Mouse (Mus musculus): ENCODE data around the gene Vav2. TPM values are rescaled to one million over a fixed set of nuclear protein-coding genes. Genes with fewer than 3 reads are reported as not detected.

Gene Vav2
- polyA plus RNA-seq (2014; fragmentation: Nextera tagmentation; extraction: Ambion mirVana): 15.0 and 17.3 TPM in 2 replicates

DNA sequence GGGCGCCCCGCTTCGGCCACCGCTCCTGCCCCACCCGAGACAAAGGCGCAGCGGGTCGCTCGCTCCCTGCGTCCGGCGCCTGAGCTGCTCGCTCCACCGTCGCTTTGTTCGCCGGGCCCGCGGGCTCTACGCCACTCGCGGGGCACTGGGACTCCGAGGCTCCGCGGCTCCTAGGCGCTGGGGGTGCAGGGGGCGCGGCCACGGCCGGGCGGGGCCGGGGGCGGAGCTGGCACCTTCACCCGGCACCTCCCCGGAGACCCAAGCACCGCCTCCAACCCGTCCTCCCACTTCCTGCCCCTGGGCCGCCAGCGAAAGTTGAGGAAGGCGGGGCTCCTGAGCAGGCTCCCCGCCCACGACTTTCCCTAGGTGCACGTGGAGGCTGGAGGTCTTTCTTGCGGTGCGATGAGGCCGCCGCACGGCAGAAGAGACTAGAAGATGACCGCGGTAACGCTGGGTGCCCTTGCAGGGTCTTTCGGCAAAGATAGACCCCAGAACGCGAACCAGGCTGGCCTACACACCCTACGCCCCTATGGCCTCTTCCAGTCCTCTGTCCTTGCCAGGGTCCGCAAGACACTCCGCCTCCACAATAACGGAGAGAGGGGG is at the start of gene Vav2:
Gene Vav2, minus strand, starts transcription at position 179 of the 603 bp plus-strand sequence.
- under 1% methylated on average over 56 of the region's 58 CpGs for WGBS
- Histone ChIP-seq H3K27ac (ENCODE audit: low read depth, low read length) (peak within 1 kb of the TSS; percentile 91), H3K4me2 (ENCODE audit: low read depth) (peak within 1 kb of the TSS; percentile 97), H3K36me3 (ENCODE audit: control insufficient read depth, insufficient read depth, low read length) (no peaks in the 10 kb centered on the region), H3K27me3 (ENCODE audit: control insufficient read depth, insufficient read depth, low read length) (no peaks in the 10 kb centered on the region), H3K9ac (ENCODE audit: low read length) (peak within 1 kb of the TSS; percentile 96), H3K4me1 (ENCODE audit: control insufficient read depth, insufficient read depth, low read length) (peaks cover 22% of the 10 kb centered on the region), H3K9me3 (ENCODE audit: control insufficient read depth, low read length) (no peaks in the 10 kb centered on the region), H3K4me3 (ENCODE audit: low read depth, low read length) (peak within 1 kb of the TSS; percentile 94)
- peak; percentile 96 for DNase-seq (ENCODE audit: low spot score)
- peak; percentile 91 for ATAC-seq (ENCODE audit: insufficient read depth, low FRiP score, low TSS enrichment)

DNA sequence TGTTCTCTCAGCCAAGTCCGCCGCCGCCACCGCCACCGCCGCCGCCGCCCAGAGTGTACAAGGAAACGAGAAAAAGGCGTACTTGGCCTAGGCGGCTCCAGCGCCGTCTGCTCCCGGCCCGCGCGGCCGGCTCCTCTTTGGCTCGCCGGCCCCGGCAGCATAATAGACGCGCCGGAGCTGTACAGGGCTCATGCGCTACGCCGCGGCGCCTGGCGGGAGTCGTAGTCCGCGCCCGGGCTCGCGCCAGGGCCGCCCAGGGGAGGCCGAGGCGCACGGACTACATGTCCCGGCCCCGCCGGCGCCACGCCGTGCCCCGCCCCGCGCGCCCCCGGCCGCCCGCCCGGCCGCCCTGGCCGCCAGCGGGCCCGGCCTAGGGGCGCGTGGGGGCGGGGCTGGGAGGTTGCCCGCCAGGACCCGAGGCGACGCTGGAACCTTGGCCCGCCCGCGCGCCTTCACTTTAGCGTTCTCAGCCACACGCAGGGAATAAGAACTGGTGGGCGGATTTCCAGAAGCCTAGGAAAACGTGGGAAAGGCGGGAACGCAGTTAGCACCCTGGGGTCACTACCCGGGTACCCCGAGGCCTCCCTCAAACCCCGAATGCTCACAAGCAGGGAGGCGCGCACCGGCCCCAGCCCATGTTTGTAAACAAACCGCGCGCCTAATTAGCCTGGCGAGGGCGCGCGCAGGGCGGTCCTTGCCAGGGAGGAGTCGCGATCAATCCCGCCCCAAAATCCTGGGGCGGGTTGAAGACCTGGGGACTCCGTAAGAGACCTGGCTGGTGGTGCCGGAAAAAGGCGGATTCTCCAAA is 48.9 kb upstream of the Vav2 start:
- H3K4me1 ChIP-seq (ENCODE audit: control insufficient read depth, insufficient read depth, low read length): peaks cover 26% of the 10 kb centered on the region

DNA sequence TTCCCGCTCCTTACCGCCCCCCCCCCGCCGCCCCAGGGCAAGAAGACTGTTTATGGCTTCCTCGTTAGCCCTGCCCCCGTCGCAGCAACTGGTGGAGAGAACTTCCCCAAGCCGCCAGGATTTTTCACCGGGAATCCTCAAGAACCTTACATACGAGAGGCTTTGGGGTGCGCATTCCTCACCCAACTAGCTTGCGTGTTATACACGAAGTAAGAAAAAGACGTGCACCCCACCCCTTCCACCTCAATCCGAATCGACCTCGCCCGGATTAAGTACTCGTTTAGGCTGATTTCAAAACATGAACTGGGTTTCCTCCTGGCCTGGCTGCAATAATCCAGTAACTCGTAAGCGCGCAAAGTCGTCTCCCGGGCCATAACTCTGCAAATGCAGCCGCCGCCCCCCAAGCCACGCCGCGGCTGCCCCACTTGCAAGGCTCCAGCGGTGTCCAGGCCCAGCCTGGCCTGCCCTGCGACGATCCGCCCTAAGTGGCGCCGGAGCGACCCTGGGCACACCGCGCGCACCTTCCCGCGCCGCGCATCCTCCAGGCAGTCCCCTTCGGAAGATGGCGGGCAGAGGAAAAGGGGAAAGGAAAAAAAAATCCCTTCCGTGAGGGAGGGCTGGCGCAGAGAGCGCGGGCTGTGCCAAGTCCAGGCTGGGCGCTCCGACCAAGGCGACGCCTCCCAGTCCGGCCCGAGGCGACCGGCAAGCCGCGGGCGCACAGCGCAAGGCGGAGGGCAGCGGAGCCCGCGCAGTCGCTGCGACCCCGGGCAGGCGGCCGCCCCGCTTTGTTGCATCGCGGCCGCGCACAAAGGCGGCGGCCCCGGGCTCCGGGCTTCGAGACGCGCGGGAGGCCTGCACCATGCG is 48.0 kb upstream of the Vav2 start:
- Histone ChIP-seq H3K4me2 (ENCODE audit: low read depth) (peak overlapping the region; percentile 70), H3K9me3 (ENCODE audit: control insufficient read depth, low read length) (no peaks in the 10 kb centered on the region), H3K9ac (ENCODE audit: low read length) (peak overlapping the region; percentile 98), H3K27ac (ENCODE audit: low read depth, low read length) (peak overlapping the region; percentile 95), H3K4me3 (ENCODE audit: low read depth, low read length) (peak overlapping the region; percentile 98), H3K36me3 (ENCODE audit: control insufficient read depth, insufficient read depth, low read length) (no peaks in the 10 kb centered on the region; the same call in 1 of the 2 replicates), H3K4me1 (ENCODE audit: control insufficient read depth, insufficient read depth, low read length) (peaks cover 26% of the 10 kb centered on the region), H3K27me3 (ENCODE audit: control insufficient read depth, insufficient read depth, low read length) (no peaks in the 10 kb centered on the region)
- ATAC-seq (ENCODE audit: insufficient read depth, low FRiP score, low TSS enrichment) (peak; percentile 33), DNase-seq (ENCODE audit: low spot score) (peak; percentile 52)
- WGBS: under 1% methylated on average over 73 of the region's 84 CpGs

More for the DNA sequence above, 48.9 kb upstream of the Vav2 start:
- Histone ChIP-seq H3K9ac (ENCODE audit: low read length) (peak overlapping the region; percentile 98), H3K27ac (ENCODE audit: low read depth, low read length) (peak overlapping the region; percentile 95), H3K4me2 (ENCODE audit: low read depth) (peak overlapping the region; percentile 70), H3K9me3 (ENCODE audit: control insufficient read depth, low read length) (no peaks in the 10 kb centered on the region), H3K36me3 (ENCODE audit: control insufficient read depth, insufficient read depth, low read length) (no peaks in the 10 kb centered on the region; the same call in 1 of the 2 replicates), H3K4me3 (ENCODE audit: low read depth, low read length) (peak overlapping the region; percentile 98), H3K27me3 (ENCODE audit: control insufficient read depth, insufficient read depth, low read length) (no peaks in the 10 kb centered on the region)
- DNase-seq (ENCODE audit: low spot score) (peak; percentile 96), ATAC-seq (ENCODE audit: insufficient read depth, low FRiP score, low TSS enrichment) (peak; percentile 98)
- under 1% methylated on average over 80 of the region's 96 CpGs for WGBS

DNA sequence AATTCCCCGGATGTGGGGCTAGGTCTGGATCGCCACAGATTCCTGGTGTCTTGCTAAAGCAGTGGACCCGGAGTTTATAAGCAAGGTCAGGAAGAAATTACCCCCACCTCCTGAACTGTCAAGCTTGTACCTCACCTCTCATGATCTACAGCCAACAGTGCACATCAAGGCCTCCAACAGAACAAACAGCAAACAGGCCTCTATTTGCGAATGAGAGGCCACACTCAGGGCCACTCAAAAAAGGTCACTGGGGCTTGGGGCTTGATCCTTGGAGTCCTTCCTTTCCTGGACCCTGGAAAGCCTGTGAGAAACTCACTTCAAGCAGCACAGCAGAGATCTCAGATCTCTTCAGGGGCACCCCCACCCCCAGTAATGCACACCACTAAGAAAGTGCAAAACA is 47.1 kb upstream of the Vav2 start:
- peaks cover 26% of the 10 kb centered on the region for H3K4me1 ChIP-seq (ENCODE audit: control insufficient read depth, insufficient read depth, low read length)
- DNase-seq (ENCODE audit: low spot score): no peak
- WGBS: 43% methylated on average over 4 of the region's 4 CpGs
- peak overlapping the region; percentile 98 for H3K4me3 ChIP-seq (ENCODE audit: low read depth, low read length)
- no peak for ATAC-seq (ENCODE audit: insufficient read depth, low FRiP score, low TSS enrichment)
- peak overlapping the region; percentile 98 for H3K9ac ChIP-seq (ENCODE audit: low read length)
- peaks cover 2% of the 10 kb centered on the region for H3K36me3 ChIP-seq (ENCODE audit: control insufficient read depth, insufficient read depth, low read length)
- no peak overlapping the region for H3K27ac ChIP-seq (ENCODE audit: low read depth, low read length)
- H3K9me3 ChIP-seq (ENCODE audit: control insufficient read depth, low read length): no peaks in the 10 kb centered on the region
- peak overlapping the region; percentile 70 for H3K4me2 ChIP-seq (ENCODE audit: low read depth)
- no peaks in the 10 kb centered on the region for H3K27me3 ChIP-seq (ENCODE audit: control insufficient read depth, insufficient read depth, low read length)

DNA sequence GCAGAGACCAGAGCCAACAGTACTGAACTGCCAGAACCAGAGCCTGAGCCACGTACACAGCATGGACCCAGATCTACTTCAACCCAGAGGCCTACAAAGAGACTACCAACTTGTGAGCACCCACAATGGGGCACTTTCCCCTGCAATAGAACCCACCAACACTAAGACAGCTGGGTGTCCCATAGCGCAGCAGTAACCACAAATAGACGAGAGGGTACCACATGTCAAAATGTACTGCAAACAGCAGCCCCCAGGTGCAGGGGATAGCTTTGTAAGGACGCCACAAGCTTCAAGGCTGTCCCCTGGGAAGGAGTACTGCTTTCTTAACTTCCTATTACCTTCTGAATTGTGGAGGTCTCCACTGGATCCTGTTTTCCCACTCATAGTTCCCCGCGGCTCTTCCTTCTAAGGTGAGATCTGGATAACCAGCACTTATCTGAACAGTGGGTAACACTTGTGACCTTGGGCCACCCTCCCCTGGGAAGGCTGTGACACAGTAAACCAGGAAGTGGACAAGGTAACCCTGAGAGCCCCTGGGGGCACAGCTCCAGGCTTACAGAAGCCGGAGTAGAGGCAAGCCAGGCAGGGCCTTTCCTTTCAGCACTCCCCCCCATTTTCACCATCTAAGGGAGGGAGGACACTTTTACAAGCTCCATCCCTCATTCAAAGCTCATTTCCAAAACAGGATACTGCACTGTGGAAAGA is 46.4 kb upstream of the Vav2 start:
- peak overlapping the region; percentile 98 for H3K9ac ChIP-seq (ENCODE audit: low read length)
- H3K9me3 ChIP-seq (ENCODE audit: control insufficient read depth, low read length): no peaks in the 10 kb centered on the region
- H3K4me3 ChIP-seq (ENCODE audit: low read depth, low read length): peak overlapping the region; percentile 98
- ATAC-seq (ENCODE audit: insufficient read depth, low FRiP score, low TSS enrichment) (no peak), DNase-seq (ENCODE audit: low spot score) (no peak)
- H3K27ac ChIP-seq (ENCODE audit: low read depth, low read length): no peak overlapping the region
- 75% methylated on average over 7 of the region's 7 CpGs for WGBS
- H3K4me1 ChIP-seq (ENCODE audit: control insufficient read depth, insufficient read depth, low read length): peaks cover 26% of the 10 kb centered on the region
- peaks cover 2% of the 10 kb centered on the region for H3K36me3 ChIP-seq (ENCODE audit: control insufficient read depth, insufficient read depth, low read length)
- no peaks in the 10 kb centered on the region for H3K27me3 ChIP-seq (ENCODE audit: control insufficient read depth, insufficient read depth, low read length)
- peak overlapping the region; percentile 70 for H3K4me2 ChIP-seq (ENCODE audit: low read depth)

DNA sequence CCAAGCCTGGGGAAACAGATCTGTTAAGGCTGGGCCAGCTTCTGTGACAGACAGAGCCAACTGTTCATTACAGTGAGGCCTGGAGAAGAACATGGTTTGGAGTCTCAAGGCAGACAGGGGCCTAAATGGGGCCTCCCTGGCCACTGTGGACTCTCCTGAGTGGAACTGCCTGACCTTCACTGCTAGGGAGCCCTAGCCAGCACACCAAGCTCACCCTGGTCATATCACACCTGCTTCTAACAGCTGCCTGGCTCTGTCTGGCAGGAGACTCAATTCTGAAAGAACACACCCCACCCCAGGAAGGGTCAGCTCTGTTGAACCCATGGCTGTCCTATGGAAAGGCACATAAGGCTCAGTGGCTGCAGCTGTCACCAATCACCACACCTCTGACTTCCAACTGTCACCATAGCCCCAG is 44.3 kb upstream of the Vav2 start:
- ATAC-seq (ENCODE audit: insufficient read depth, low FRiP score, low TSS enrichment): no peak
- Histone ChIP-seq H3K36me3 (ENCODE audit: control insufficient read depth, insufficient read depth, low read length) (peaks cover 4% of the 10 kb centered on the region), H3K4me3 (ENCODE audit: low read depth, low read length) (no peak overlapping the region), H3K9ac (ENCODE audit: low read length) (no peak overlapping the region), H3K4me2 (ENCODE audit: low read depth) (no peak overlapping the region), H3K9me3 (ENCODE audit: control insufficient read depth, low read length) (no peaks in the 10 kb centered on the region), H3K27me3 (ENCODE audit: control insufficient read depth, insufficient read depth, low read length) (no peaks in the 10 kb centered on the region), H3K4me1 (ENCODE audit: control insufficient read depth, insufficient read depth, low read length) (peaks cover 26% of the 10 kb centered on the region), H3K27ac (ENCODE audit: low read depth, low read length) (no peak overlapping the region)
- no peak for DNase-seq (ENCODE audit: low spot score)

DNA sequence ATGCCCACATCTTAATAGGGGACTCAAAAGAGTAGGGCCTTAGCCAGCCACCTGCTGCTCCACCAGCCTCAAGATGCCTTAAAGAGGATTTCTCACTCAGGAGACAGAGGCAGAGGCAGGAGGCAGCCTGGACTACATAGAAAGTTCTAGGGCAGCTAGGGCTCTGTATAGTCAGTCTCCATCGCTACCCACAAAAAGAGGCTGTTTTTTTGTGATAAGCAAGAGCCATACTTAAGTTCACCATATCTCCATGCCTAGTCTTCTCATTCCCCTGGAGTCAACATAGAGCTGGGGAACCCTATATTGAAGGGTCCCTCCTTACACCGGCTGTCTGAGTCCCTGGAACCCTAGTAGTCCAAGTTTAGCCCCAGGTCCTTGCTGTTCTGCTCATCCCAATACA is 43.7 kb upstream of the Vav2 start:
- Histone ChIP-seq H3K27ac (ENCODE audit: low read depth, low read length) (no peak overlapping the region), H3K4me3 (ENCODE audit: low read depth, low read length) (no peak overlapping the region), H3K4me1 (ENCODE audit: control insufficient read depth, insufficient read depth, low read length) (peaks cover 26% of the 10 kb centered on the region), H3K9me3 (ENCODE audit: control insufficient read depth, low read length) (no peaks in the 10 kb centered on the region), H3K27me3 (ENCODE audit: control insufficient read depth, insufficient read depth, low read length) (no peaks in the 10 kb centered on the region), H3K9ac (ENCODE audit: low read length) (no peak overlapping the region), H3K36me3 (ENCODE audit: control insufficient read depth, insufficient read depth, low read length) (peaks cover 6% of the 10 kb centered on the region), H3K4me2 (ENCODE audit: low read depth) (no peak overlapping the region)
- DNase-seq (ENCODE audit: low spot score): no peak
- WGBS: 97% methylated on average over 2 of the region's 2 CpGs
- ATAC-seq (ENCODE audit: insufficient read depth, low FRiP score, low TSS enrichment): no peak

DNA sequence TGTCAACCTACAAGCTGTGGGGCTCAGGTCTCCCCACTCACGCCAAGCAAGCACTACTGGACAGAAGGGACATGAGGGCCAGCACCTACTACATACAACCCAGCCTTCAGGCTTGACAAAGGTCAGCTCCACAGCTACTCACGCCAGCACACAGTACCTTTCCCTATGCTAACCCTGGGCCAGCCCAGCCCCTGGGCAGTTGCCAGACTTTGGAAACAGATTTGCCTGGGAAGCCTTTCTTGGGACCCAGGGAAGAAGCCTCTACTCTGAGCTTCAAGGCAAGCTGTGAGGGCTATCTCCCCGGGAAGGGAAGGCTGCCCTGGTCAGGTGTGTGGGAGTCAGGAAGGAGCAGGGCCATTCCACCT is 43.1 kb upstream of the Vav2 start:
- Histone ChIP-seq H3K36me3 (ENCODE audit: control insufficient read depth, insufficient read depth, low read length) (peaks cover 7% of the 10 kb centered on the region), H3K4me1 (ENCODE audit: control insufficient read depth, insufficient read depth, low read length) (peaks cover 26% of the 10 kb centered on the region), H3K9me3 (ENCODE audit: control insufficient read depth, low read length) (no peaks in the 10 kb centered on the region), H3K4me2 (ENCODE audit: low read depth) (no peak overlapping the region), H3K27ac (ENCODE audit: low read depth, low read length) (no peak overlapping the region), H3K4me3 (ENCODE audit: low read depth, low read length) (no peak overlapping the region), H3K27me3 (ENCODE audit: control insufficient read depth, insufficient read depth, low read length) (no peaks in the 10 kb centered on the region), H3K9ac (ENCODE audit: low read length) (no peak overlapping the region)
- no peak for DNase-seq (ENCODE audit: low spot score)
- no peak for ATAC-seq (ENCODE audit: insufficient read depth, low FRiP score, low TSS enrichment)
- 86% methylated on average over 3 of the region's 3 CpGs for WGBS

All from neural tube, embryonic 11.5 days (tissue).